Mouse (Mus musculus) intestine, embryonic 15.5 days (tissue): ENCODE results near the gene Hectd3. TPM values are rescaled to one million over a fixed set of nuclear protein-coding genes. Genes with fewer than 3 reads are reported as not detected.

ENCODE experiments used
- ATAC-seq: fragments of 200-750 bp; cut with Nextera tagmentation; 2 replicates; pipeline ENCODE4 v1.8.0; 2017; ENCODE audit warnings: moderate TSS enrichment, moderate library complexity
- H3K27ac ChIP-seq: fragments of 300-500 bp; sonication (generic); 2 replicates; pipeline ENCODE4 v1.5.1; 2015; ENCODE audit warnings: mild to moderate bottlenecking, inconsistent platforms
- H3K27me3 ChIP-seq: fragments of 300-500 bp; sonication (generic); replicated peaks from 2 replicates; pipeline ENCODE4 v1.6.1; 2015; ENCODE audit warnings: inconsistent platforms
- H3K36me3 ChIP-seq: fragments of 300-500 bp; sonication (generic); 2 replicates; pipeline ENCODE4 v1.6.1; 2015; ENCODE audit warnings: inconsistent platforms
- H3K4me1 ChIP-seq: fragments of 300-500 bp; sonication (generic); replicated peaks from 2 replicates; pipeline ENCODE4 v1.6.1; 2015; ENCODE audit warnings: inconsistent platforms
- H3K4me2 ChIP-seq: fragments of 300-500 bp; sonication (generic); replicated peaks from 2 replicates; pipeline ENCODE4 v1.6.1; 2015; ENCODE audit warnings: mild to moderate bottlenecking, inconsistent platforms
- H3K4me3 ChIP-seq: fragments of 300-500 bp; sonication (generic); replicated peaks from 2 replicates; pipeline ENCODE4 v1.5.1; 2015; ENCODE audit warnings: inconsistent platforms
- H3K9ac ChIP-seq: fragments of 300-500 bp; sonication (generic); 2 replicates; pipeline ENCODE4 v1.6.1; 2015; ENCODE audit warnings: inconsistent platforms
- H3K9me3 ChIP-seq: fragments of 300-500 bp; sonication (generic); 2 replicates; pipeline ENCODE4 v1.6.1; 2016; ENCODE audit warnings: inconsistent platforms
- WGBS: fragments of 180-500 bp; shearing (Covaris S2); methylation state at CpG from one replicate; pipeline ENCODE4 v1.1.7; 2015; 5-methylcytosine and 5-hydroxymethylcytosine counted together
- polyA plus RNA-seq: library from polyadenylated mRNA; unstranded; fragments of >200 nt; fragmentation: Nextera tagmentation; extraction: Ambion mirVana; gene quantifications from 2 replicates; pipeline ENCODE4 v1.2.1, GENCODE M21; 2015

The Hectd3 gene
- polyA plus RNA-seq, 1 experiment from 2014 or later: 12.6 TPM

DNA sequence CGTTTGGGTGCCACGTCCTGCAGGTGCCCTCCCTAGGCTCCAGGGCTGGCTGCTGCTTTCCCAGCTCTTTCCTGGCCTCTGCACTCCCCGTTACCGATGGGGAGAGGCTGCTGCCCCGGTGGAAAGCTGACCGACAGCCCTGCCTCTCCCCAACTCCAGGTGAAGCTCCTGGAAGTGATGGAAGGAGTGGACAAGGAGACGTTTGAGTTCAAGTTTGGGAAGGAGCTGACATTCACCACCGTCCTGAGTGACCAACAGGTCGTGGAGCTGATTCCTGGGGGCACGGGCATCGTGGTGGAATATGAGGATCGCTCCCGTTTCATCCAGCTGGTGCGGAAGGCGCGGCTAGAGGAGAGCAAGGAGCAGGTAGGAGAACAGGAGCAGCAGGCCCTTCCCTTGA lies 6.8 kb downstream of the Hectd3 start:
- H3K27me3 ChIP-seq: no peaks in the 10 kb centered on the region
- no peak for ATAC-seq
- H3K9me3 ChIP-seq: no peaks in the 10 kb centered on the region
- peaks cover 11% of the 10 kb centered on the region for H3K36me3 ChIP-seq
- H3K4me2 ChIP-seq: no peak overlapping the region
- no peak overlapping the region for H3K4me3 ChIP-seq
- H3K4me1 ChIP-seq: 0 out of 2 replicates have a peak, but pooled peaks cover 3% of the 10 kb centered on the region
- 91% methylated on average over 16 of the region's 16 CpGs for WGBS
- no peak overlapping the region for H3K9ac ChIP-seq
- H3K27ac ChIP-seq: no peak overlapping the region

DNA sequence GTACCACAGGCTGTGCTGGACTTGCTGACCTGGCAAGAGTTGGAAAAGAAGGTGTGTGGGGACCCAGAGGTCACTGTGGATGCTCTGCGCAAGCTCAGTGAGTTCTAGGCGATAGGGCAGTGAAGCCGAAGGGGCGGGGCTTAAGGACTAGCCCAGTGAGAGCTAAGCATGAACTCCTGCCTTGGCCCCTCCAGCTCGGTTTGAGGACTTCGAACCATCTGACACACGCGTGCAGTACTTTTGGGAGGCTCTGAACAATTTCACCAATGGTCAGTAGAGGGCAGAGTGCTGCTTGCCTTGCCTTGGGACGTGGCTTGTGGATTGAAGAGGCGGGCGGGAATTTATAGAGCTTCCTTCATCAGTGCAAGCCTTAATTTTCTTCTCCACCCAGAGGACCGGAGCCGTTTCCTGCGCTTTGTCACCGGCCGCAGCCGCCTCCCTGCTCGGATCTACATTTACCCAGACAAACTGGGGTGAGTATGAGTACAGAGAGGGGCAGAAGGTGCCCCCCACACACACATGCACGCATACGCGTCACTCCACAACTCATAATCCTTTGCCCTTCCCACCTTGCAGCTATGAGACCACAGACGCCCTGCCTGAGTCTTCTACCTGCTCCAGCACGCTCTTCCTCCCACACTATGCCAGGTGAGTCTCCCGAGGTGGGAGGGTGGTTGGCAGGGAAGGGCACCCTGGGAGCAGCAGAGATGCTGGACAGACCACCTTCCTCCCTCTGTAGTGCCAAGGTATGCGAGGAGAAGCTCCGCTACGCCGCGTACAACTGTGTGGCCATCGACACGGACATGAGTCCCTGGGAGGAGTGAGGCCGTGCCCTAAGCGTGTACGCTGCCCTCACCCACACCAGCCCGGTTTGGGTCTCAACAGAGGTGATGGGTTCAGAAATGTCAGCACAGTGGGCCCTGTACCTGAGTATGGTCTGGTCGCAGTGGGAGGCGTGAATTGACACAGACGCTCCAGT lies 7.7 kb downstream of the Hectd3 start:
- H3K4me3 ChIP-seq: no peak overlapping the region
- no peak overlapping the region for H3K9ac ChIP-seq
- H3K36me3 ChIP-seq: peaks cover 11% of the 10 kb centered on the region
- no peak overlapping the region for H3K27ac ChIP-seq
- H3K9me3 ChIP-seq: no peaks in the 10 kb centered on the region
- H3K27me3 ChIP-seq: no peaks in the 10 kb centered on the region
- ATAC-seq: peak; percentile 79
- H3K4me1 ChIP-seq: 0 out of 2 replicates have a peak, but pooled peaks cover 3% of the 10 kb centered on the region
- 54% methylated on average over 38 of the region's 38 CpGs for WGBS
- no peak overlapping the region for H3K4me2 ChIP-seq

- Histone ChIP-seq H3K27ac (no peak overlapping the region), H3K9me3 (no peaks in the 10 kb centered on the region), H3K4me1 (0 out of 2 replicates have a peak, but pooled peaks cover 3% of the 10 kb centered on the region), H3K9ac (no peak overlapping the region), H3K27me3 (no peaks in the 10 kb centered on the region), H3K36me3 (peaks cover 8% of the 10 kb centered on the region; the same call in 1 of the 2 replicates), H3K4me3 (no peak overlapping the region), H3K4me2 (no peak overlapping the region)
- 90% methylated on average over 4 of the region's 4 CpGs for WGBS
- ATAC-seq: no peak
These were observed 9.5 kb downstream of the Hectd3 start for GRCm38 (mm10) chr4:117004649-117005048.

DNA sequence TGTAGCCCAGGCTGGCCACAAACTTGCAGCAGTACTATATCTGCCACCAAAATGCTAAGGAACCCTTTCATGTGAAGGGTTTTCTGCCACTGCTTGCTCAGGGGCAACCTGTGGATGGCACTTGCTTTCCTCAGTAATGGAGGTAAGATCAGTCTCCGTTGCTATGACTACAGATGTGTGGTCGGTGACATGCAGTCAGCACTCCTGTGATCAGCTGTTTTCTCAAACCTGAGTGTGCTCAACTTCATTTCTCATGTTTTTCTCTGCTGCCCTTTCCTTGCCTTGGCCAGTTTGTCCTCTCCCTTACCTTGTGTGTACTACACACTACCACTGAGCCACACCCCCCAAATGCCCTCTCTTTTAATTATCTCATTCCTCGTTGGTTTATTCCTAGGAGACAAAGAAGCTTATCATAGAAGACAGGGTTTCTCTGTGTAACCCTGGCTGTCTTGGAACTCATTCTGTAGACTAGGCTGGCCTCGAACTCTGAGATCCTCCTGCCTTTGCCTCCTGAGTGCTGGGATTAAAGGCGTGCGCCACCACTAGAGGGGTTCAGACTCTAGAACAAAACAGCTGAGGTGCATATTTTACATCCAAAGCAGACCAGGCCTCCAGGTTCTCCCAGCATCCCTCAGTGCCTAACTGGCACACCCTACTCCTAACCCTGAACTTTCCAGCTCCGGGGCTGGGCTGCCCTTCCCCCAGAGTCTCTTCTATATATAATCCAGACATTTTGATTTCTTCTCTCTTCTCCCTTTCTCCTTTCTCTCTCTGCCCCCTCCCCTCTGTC lies 10.7 kb downstream of the Hectd3 start:
- no peak overlapping the region for H3K27ac ChIP-seq
- H3K4me3 ChIP-seq: no peak overlapping the region
- H3K9me3 ChIP-seq: no peaks in the 10 kb centered on the region
- H3K4me1 ChIP-seq: 0 out of 2 replicates have a peak, but pooled peaks cover 3% of the 10 kb centered on the region
- no peak overlapping the region for H3K9ac ChIP-seq
- no peaks in the 10 kb centered on the region for H3K27me3 ChIP-seq
- no peak for ATAC-seq
- WGBS: 79% methylated on average over 7 of the region's 7 CpGs
- peaks cover 8% of the 10 kb centered on the region; the same call in 1 of the 2 replicates for H3K36me3 ChIP-seq
- no peak overlapping the region for H3K4me2 ChIP-seq

DNA sequence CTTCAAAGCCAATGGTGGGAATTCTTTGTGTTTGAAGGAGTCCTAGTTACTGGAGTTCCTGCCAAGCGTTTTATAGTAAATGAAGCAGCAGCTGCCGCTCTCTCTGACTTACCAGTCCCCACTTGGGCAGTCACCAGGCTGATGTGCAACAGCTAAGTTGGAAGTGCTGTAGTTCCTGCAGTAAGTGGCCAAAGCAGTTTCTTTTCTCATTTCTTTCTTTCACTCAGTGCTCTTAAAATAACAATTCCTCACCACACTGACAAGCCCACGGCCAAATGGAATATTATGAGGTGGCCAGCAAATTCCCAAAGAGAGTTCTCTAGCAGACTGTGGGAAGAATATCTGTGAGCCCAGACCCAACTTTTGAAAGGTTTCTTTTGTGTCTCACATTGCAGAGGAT lies 11.9 kb downstream of the Hectd3 start:
- H3K9ac ChIP-seq: no peak overlapping the region
- H3K9me3 ChIP-seq: no peaks in the 10 kb centered on the region
- H3K4me2 ChIP-seq: no peak overlapping the region
- H3K27me3 ChIP-seq: no peaks in the 10 kb centered on the region
- peaks cover 6% of the 10 kb centered on the region; the same call in 1 of the 2 replicates for H3K36me3 ChIP-seq
- H3K4me1 ChIP-seq: 0 out of 2 replicates have a peak, but pooled peaks cover 3% of the 10 kb centered on the region
- no peak overlapping the region for H3K4me3 ChIP-seq
- H3K27ac ChIP-seq: no peak overlapping the region
- WGBS: 76% methylated on average over 3 of the region's 3 CpGs
- no peak for ATAC-seq

GRCm38 (mm10) chr4:117010231-117010630 lies 15.1 kb downstream of the Hectd3 start:
- no peaks in the 10 kb centered on the region for H3K36me3 ChIP-seq

GRCm38 (mm10) chr4:117013596-117013995 lies 18.5 kb downstream of the Hectd3 start:
- ATAC-seq: no peak
- Histone ChIP-seq H3K27ac (no peak overlapping the region), H3K4me2 (no peak overlapping the region), H3K9ac (no peak overlapping the region), H3K4me3 (no peak overlapping the region), H3K27me3 (no peaks in the 10 kb centered on the region), H3K4me1 (no peaks in the 10 kb centered on the region), H3K36me3 (no peaks in the 10 kb centered on the region), H3K9me3 (no peaks in the 10 kb centered on the region)
- WGBS: 84% methylated on average over 6 of the region's 6 CpGs

More at GRCm38 (mm10) chr4:117010231-117010630, 15.1 kb downstream of the Hectd3 start:
- no peaks in the 10 kb centered on the region for H3K4me1 ChIP-seq
- no peak for ATAC-seq
- no peak overlapping the region for H3K4me3 ChIP-seq
- WGBS: 81% methylated on average over 5 of the region's 5 CpGs
- no peak overlapping the region for H3K4me2 ChIP-seq
- H3K27ac ChIP-seq: no peak overlapping the region
- H3K27me3 ChIP-seq: no peaks in the 10 kb centered on the region
- no peak overlapping the region for H3K9ac ChIP-seq
- no peaks in the 10 kb centered on the region for H3K9me3 ChIP-seq

- Histone ChIP-seq H3K27me3 (no peaks in the 10 kb centered on the region), H3K27ac (no peak overlapping the region), H3K4me2 (no peak overlapping the region), H3K9me3 (no peaks in the 10 kb centered on the region), H3K4me1 (0 out of 2 replicates have a peak, but pooled peaks cover under 1% of the 10 kb centered on the region), H3K36me3 (no peaks in the 10 kb centered on the region), H3K4me3 (no peak overlapping the region), H3K9ac (no peak overlapping the region)
- WGBS: 63% methylated on average over 4 of the region's 4 CpGs
- ATAC-seq: no peak
These were observed 19.8 kb downstream of the Hectd3 start for GRCm38 (mm10) chr4:117014901-117015415.

- Histone ChIP-seq H3K9me3 (no peaks in the 10 kb centered on the region), H3K4me3 (no peak overlapping the region), H3K36me3 (no peaks in the 10 kb centered on the region; the same call in 1 of the 2 replicates), H3K4me2 (no peak overlapping the region), H3K4me1 (0 out of 2 replicates have a peak, but pooled peaks cover 6% of the 10 kb centered on the region), H3K9ac (no peak overlapping the region), H3K27ac (no peak overlapping the region), H3K27me3 (no peaks in the 10 kb centered on the region)
- no peak for ATAC-seq
- 93% methylated on average over 2 of the region's 2 CpGs for WGBS
These were observed 22.6 kb downstream of the Hectd3 start for GRCm38 (mm10) chr4:117017738-117018137.

- Histone ChIP-seq H3K9me3 (no peaks in the 10 kb centered on the region), H3K4me2 (no peak overlapping the region), H3K4me3 (no peak overlapping the region), H3K27ac (no peak overlapping the region), H3K9ac (no peak overlapping the region), H3K36me3 (no peaks in the 10 kb centered on the region; the same call in 1 of the 2 replicates), H3K4me1 (0 out of 2 replicates have a peak, but pooled peaks cover 6% of the 10 kb centered on the region), H3K27me3 (no peaks in the 10 kb centered on the region)
- 87% methylated on average over 7 of the region's 7 CpGs for WGBS
- ATAC-seq: no peak
These were observed 23.2 kb downstream of the Hectd3 start for GRCm38 (mm10) chr4:117018327-117018726.

- no peak within 1 kb of the TSS for H3K27ac ChIP-seq
- ATAC-seq: peak; percentile 99
- WGBS: under 1% methylated on average over 61 of the region's 61 CpGs
These were observed 24.4 kb downstream of the Hectd3 start, which contains the start of gene Eif2b3 for GRCm38 (mm10) chr4:117019206-117020134. TSS of gene Eif2b3 (plus strand) at chr4:117019402.

More at GRCm38 (mm10) chr4:117019206-117020134, 24.4 kb downstream of the Hectd3 start, which contains the start of gene Eif2b3:
- H3K4me3 ChIP-seq: peak within 1 kb of the TSS; percentile 81
- 0 out of 2 replicates have a peak, but pooled peaks cover 6% of the 10 kb centered on the region for H3K4me1 ChIP-seq
- peak within 1 kb of the TSS; percentile 81 for H3K9ac ChIP-seq
- peak within 1 kb of the TSS; percentile 71 for H3K4me2 ChIP-seq
- H3K9me3 ChIP-seq: no peaks in the 10 kb centered on the region
- H3K27me3 ChIP-seq: no peaks in the 10 kb centered on the region
- H3K36me3 ChIP-seq: no peaks in the 10 kb centered on the region; the same call in 1 of the 2 replicates
